Mouse (Mus musculus): Measurements from ENCODE around the gene Atp6v1c2.

The Atp6v1c2 gene

GRCm38 (mm10) chr12:17324549-17325470 lies 4.3 kb downstream of the Atp6v1c2 start:
- DNase-seq: peak; percentile 14

GRCm38 (mm10) chr12:17318453-17318852 lies 10.7 kb downstream of the Atp6v1c2 start:
- DNase-seq: no peak

GRCm38 (mm10) chr12:17317970-17318369 lies 11.2 kb downstream of the Atp6v1c2 start:
- DNase-seq: no peak

GRCm38 (mm10) chr12:17316096-17316495 lies 13.1 kb downstream of the Atp6v1c2 start:
- no peak for DNase-seq

- DNase-seq: no peak
Measured at GRCm38 (mm10) chr12:17310852-17311839, 18.0 kb downstream of the Atp6v1c2 start.

DNA sequence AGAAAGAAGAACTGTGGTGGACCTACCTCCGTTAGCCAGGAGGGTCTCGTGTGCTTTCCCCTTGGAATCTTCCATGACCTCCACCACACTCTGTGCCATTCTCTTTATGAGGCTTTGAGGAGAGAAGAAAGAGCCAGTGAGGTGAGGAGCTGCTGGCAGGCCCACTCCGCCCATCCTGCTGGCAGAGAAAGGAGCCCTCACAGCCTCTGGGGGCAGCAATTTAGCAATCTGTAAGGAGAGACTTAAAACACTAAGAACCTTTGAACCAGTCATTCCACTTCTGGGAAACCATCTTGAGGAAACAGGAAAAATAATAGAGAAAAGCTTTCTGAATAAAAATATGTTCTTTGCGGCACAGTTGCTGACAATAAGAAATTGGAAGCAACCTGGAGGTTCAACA lies 20.9 kb downstream of the Atp6v1c2 start:
- DNase-seq: no peak

DNA sequence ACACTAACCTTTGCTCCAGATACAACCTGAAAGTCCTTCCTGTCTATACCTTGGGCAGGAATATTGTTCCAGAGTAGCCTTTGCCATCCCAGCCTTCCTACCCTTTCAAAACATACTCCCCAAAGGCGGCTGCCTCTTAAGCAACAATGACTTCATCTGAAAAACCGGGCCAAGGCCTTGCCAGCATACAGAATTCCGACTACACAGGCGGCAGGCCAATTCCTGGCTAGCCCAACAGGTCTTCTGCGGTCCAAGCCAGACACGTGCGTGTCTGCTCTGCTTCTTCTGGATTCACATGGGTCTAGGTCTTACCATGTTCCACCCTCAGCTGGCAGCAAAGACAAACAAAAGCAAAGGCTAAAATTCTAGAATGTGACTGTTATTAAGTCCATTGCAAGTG lies 23.7 kb downstream of the Atp6v1c2 start:
- no peak for DNase-seq

DNA sequence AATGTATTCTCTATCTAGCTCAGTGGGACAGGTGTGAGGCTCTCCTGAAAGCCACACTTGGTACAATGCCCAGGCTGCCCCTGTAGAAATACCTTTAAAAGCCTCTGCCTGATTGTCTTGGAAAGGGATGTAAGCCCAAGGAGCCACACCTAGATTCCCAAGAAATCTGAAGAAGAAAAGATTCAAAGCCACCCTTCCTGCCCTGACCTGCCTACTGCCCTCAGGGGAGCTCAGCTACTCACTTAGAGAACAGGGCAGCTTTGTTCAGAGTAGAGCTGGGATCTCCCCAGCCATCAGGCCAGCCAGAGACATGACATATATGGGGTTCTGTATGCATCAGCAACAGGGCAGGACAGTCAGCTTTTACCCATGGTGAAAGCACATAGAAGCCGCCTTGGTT lies 29.3 kb downstream of the Atp6v1c2 start:
- DNase-seq: no peak

GRCm38 (mm10) chr12:17296899-17297298 lies 32.3 kb downstream of the Atp6v1c2 start:
- DNase-seq: no peak

DNA sequence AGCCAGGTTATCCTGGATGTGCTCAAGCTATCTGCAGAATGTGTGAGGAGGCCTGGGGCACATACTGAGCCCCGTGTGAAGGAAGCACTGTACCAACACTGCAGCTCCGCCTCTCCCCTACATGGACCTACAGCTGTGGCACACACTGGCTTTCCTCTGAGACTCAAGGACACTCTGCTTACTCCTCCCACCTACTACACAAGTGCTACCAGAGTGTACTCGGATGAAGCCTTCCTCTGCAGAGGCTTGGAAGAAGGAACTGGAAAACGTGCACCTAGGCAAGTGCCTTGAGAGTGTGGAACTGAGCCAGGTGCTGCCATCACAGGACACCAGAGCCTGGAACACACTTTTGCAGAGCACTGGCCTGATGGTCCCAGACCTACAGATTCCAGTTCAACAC lies 38.6 kb downstream of the Atp6v1c2 start:
- no peak for DNase-seq

GRCm38 (mm10) chr12:17289913-17290312 lies 39.2 kb downstream of the Atp6v1c2 start:
- DNase-seq: no peak

DNA sequence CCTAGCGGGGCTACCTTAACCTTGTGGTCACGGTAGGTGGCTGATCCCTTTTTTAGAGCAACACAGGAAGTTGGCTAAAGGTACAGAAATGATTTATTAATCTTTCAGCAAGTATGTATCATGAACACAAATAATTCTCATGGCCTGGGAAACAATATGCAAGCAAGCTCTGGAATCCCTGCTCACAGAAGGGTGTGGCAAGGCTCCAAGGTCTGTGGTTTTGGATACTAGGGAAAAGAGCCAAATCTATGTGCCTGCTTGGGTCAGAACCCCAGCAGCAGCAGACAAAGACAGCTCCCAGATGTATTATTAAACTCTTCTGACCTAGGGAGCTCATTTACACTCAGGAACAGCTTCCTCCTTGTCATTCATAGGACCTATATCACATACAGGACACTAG lies 40.1 kb downstream of the Atp6v1c2 start:
- DNase-seq: no peak

GRCm38 (mm10) chr12:17288496-17288895 lies 40.7 kb downstream of the Atp6v1c2 start:
- no peak for DNase-seq

- no peak for DNase-seq
Measured at GRCm38 (mm10) chr12:17273841-17274240, 55.3 kb downstream of the Atp6v1c2 start.

DNA sequence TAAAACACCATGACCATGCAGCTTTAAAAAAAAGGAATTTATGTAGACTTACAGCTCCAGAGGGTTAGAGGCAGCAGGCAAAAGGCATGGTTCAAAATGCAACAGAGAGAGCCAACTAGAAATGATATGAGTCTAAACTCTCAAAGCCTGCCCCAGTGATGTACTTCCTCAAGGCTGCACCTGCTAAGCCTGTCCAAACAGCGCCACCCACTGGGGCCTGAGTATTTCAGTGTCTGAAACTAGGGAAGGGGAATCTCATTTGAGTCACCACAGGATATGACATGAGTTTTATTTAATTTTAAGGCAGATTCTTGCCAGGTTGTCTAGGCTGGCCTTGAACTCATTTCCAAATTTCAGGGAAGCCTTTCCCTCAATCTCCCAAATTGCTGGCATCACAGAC lies 57.9 kb downstream of the Atp6v1c2 start:
- DNase-seq: peak; percentile 44

- DNase-seq: peak; percentile 12
Measured at GRCm38 (mm10) chr12:17267316-17267715, 61.8 kb downstream of the Atp6v1c2 start.

GRCm38 (mm10) chr12:17266673-17266990 lies 62.5 kb downstream of the Atp6v1c2 start:
- no peak for DNase-seq

DNA sequence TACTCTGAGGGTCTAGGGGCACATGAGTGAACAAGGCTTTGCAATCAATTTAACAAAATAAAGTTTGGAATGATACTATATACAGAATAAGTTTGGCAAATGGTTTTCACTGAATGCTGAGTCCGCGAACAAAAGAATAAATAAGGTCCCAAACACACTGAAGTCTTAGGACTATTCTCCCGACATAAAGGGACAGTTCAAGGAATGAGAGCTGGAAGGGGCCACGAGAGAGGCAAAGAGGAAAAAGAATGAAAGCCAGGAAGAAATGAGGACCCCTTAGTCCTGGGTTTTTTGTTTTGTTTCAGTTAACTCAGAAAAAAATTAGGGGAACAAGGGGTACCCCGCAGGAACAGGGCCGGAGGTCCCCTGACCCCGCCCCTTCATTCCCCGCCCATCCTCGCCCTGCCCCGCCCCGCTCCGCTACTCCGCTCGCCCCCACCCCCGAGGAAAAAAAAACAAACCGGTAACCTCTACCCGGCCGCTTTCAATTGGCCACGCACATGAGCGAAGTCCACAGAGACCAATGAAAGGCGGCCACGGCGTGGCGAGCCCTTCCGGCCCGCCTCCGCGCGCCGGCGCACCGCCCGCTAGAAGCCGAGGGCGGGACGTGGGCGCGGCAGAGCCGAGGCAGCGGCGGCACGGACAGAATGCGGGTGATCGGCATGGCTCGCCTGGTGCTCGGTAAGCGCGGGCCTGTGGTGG lies 63.0 kb downstream of the Atp6v1c2 start, which contains the start of gene Pdia6:
TSS of gene Pdia6 (plus strand) at position 575 of the 702 bp plus-strand sequence.
- DNase-seq: peak; percentile 94

- no peak for DNase-seq
Measured at GRCm38 (mm10) chr12:17264826-17265225, 64.3 kb downstream of the Atp6v1c2 start.

- DNase-seq: no peak
Measured at GRCm38 (mm10) chr12:17263881-17264280, 65.3 kb downstream of the Atp6v1c2 start.

- DNase-seq: no peak
Measured at GRCm38 (mm10) chr12:17261005-17261404, 68.2 kb downstream of the Atp6v1c2 start.

- no peak for DNase-seq
Measured at GRCm38 (mm10) chr12:17258431-17258830, 70.7 kb downstream of the Atp6v1c2 start.

DNA sequence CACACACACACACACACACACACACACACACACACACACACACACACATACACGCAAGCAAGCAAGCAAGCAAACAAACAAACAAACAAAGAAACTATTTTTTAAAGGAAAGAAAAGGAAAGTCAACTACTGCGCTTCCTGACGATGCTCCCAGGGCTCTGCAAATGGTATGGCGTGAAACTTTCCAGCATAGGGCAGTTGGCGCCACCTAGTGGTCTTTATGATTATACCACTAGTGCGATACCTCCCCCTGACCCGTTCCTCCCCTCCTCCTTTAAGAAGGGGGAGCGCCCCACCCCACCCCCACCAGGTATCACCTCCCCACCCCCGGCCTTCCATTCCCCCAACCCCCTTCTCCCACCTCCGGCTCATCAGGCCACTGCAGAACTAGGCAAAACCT lies 72.3 kb downstream of the Atp6v1c2 start:
- peak; percentile 43 for DNase-seq
